Mouse (Mus musculus): ENCODE measurements around the gene Serpinc1.

GRCm38 (mm10) chr1:161035786-161036404 lies 57.5 kb downstream of the Serpinc1 start:
- TF ChIP-seq CTCF (IDR thresholded peaks at IDR 0.05 in 2 of 3, conservative IDR thresholded peaks at IDR 0.05 in 1 of 3; ENCODE audit: control insufficient read depth in 1 of 3, insufficient read depth in 1 of 3, low read depth in 2 of 3, low read length in 3 of 3, poor library complexity in 1 of 3, severe bottlenecking in 1 of 3) (no peak), MEF2A (IDR thresholded peaks at IDR 0.05; ENCODE audit: extremely low read depth, insufficient replicate concordance, low read depth, low read length, poor library complexity, severe bottlenecking) (no peak), MYC (IDR thresholded peaks at IDR 0.05; ENCODE audit: low read depth, low read length) (no peak), MAZ (IDR thresholded peaks at IDR 0.05; ENCODE audit: low read depth, low read length) (no peak)
